ENCODE assay signal across 12 mouse cellular contexts in the genomic region with DNA sequence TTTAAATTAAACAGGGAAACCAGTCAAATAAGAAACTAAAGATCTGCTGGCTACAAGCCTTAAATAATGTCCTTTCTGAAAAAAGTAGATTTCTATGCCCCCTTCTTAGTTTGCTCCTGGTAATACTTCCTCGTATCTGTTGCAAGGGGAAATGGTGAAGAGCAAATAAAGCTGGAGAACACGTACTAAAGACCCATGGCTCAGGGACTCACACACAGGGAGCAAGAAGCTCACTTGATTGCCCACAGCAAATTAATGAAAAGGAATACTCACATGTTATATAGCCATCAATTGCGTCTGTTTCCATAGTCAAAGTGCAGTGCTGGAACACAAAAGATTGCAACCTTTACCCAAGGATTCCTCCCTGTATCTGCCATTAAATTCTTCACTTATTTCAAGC. TPM values are rescaled to one million over a fixed set of nuclear protein-coding genes. Genes with fewer than 3 reads are reported as not detected.
A peak's percentile ranks its signal among the peaks of the same experiment; 100 is the strongest.
DNase-seq lines count a peak whose midpoint lies in the region; ATAC-seq and TF ChIP-seq lines count a peak whose summit lies in the region.
"Had no signal": no experiment of that assay in that cellular context is flagged by ENCODE, and none has a peak within 500 bp of the region (broad histone marks: within the 10 kb centered on the region; RNA-seq: fewer than 3 reads in every experiment).

No protein-coding gene starts in this region.

- no peaks in the 10 kb centered on the region for H3K9me3 ChIP-seq in kidney, embryonic 15.5 days (replicated peaks)
- H3K9me3 ChIP-seq in MEL (replicated peaks; ENCODE audit: insufficient read depth, low read length) = no peaks in the 10 kb centered on the region
- no peaks in the 10 kb centered on the region for H3K9me3 ChIP-seq in embryonic facial prominence, embryonic 14.5 days (ENCODE audit: control insufficient read depth, low read length)
- no peaks in the 10 kb centered on the region for H3K9me3 ChIP-seq in liver, embryonic 14.5 days (ENCODE audit: control insufficient read depth, low read length)

- no peaks in the 10 kb centered on the region for H3K27me3 ChIP-seq in kidney, embryonic 15.5 days
- no peaks in the 10 kb centered on the region for H3K27me3 ChIP-seq in MEL (ENCODE audit: control insufficient read depth in 1 of 2, insufficient read depth in 2 of 2, low read length in 2 of 2)
- no peaks in the 10 kb centered on the region for H3K27me3 ChIP-seq in embryonic facial prominence, embryonic 14.5 days (replicated peaks; ENCODE audit: control insufficient read depth, insufficient read depth, low read length)
- peaks cover 3% of the 10 kb centered on the region for H3K27me3 ChIP-seq in liver, embryonic 14.5 days (ENCODE audit: control insufficient read depth, insufficient read depth, low read length)

- H3K4me1 ChIP-seq in kidney, embryonic 15.5 days = peaks cover 6% of the 10 kb centered on the region
- H3K4me1 ChIP-seq in MEL (ENCODE audit: control insufficient read depth in 1 of 2, insufficient read depth in 2 of 2, low read length in 2 of 2) = no peaks in the 10 kb centered on the region; a peak in 2 of 4 replicates
- H3K4me1 ChIP-seq in embryonic facial prominence, embryonic 14.5 days (ENCODE audit: control insufficient read depth, insufficient read depth, low read length) = peaks cover 6% of the 10 kb centered on the region; the same call in 1 of the 2 replicates
- H3K4me1 ChIP-seq in liver, embryonic 14.5 days (replicated peaks; ENCODE audit: control insufficient read depth in 2 of 2, insufficient read depth in 2 of 2, low read length in 1 of 2) = peaks cover 2 to 14% of the 10 kb centered on the region in 2 experiments; a peak in 3 of 4 replicates

- WGBS in kidney, embryonic 15.5 days = 58% methylated on average over 3 of the region's 3 CpGs
- WGBS in embryonic facial prominence, embryonic 14.5 days = 66% methylated on average over 3 of the region's 3 CpGs
- 15% methylated on average over 3 of the region's 3 CpGs for WGBS in liver, embryonic 14.5 days (ENCODE audit: insufficient replicate concordance)

- no peaks in the 10 kb centered on the region for H3K36me3 ChIP-seq in kidney, embryonic 15.5 days
- H3K36me3 ChIP-seq in MEL (ENCODE audit: control insufficient read depth in 1 of 2, insufficient read depth in 2 of 2, low read length in 2 of 2) = peaks cover 0 to 10% of the 10 kb centered on the region in 2 experiments; a peak in 2 of 4 replicates
- H3K36me3 ChIP-seq in embryonic facial prominence, embryonic 14.5 days (ENCODE audit: control insufficient read depth, insufficient read depth, low read length) = no peaks in the 10 kb centered on the region
- no peaks in the 10 kb centered on the region for H3K36me3 ChIP-seq in liver, embryonic 14.5 days (replicated peaks; ENCODE audit: control insufficient read depth, insufficient read depth, low read depth)

- H3K27ac ChIP-seq in kidney, embryonic 15.5 days = no peak overlapping the region
- peak overlapping the region; percentile 52 for H3K27ac ChIP-seq in MEL (ENCODE audit: control insufficient read depth, low read depth, low read length)
- no peak overlapping the region for H3K27ac ChIP-seq in embryonic facial prominence, embryonic 14.5 days (replicated peaks; ENCODE audit: low read depth, low read length)
- no peak overlapping the region for H3K27ac ChIP-seq in liver, embryonic 14.5 days
- H3K27ac ChIP-seq: macrophage had no signal

- H3K4me3 ChIP-seq in kidney, embryonic 15.5 days (replicated peaks) = peak overlapping the region; percentile 84; the same call in 1 of the 2 replicates
- peak overlapping the region; percentile 68 to 87 for H3K4me3 ChIP-seq in MEL (ENCODE audit: control insufficient read depth in 1 of 2, insufficient read depth in 1 of 2, low read depth in 2 of 2, low read length in 2 of 2)
- peak overlapping the region; percentile 77 for H3K4me3 ChIP-seq in embryonic facial prominence, embryonic 14.5 days (ENCODE audit: low read depth, low read length)
- no peak overlapping the region for H3K4me3 ChIP-seq in liver, embryonic 14.5 days (ENCODE audit: insufficient read depth in 1 of 2, low read depth in 2 of 2, low read length in 2 of 2)

- no peak overlapping the region for H3K9ac ChIP-seq in kidney, embryonic 15.5 days
- peak overlapping the region; percentile 78 for H3K9ac ChIP-seq in MEL (ENCODE audit: control insufficient read depth, low read depth, low read length, poor library complexity, severe bottlenecking)
- H3K9ac ChIP-seq in embryonic facial prominence, embryonic 14.5 days (ENCODE audit: low read depth, low read length) = peak overlapping the region; percentile 66; the same call in 1 of the 2 replicates
- H3K9ac ChIP-seq in liver, embryonic 14.5 days (replicated peaks) = no peak overlapping the region

- H3K79me2 ChIP-seq in MEL (ENCODE audit: control insufficient read depth, insufficient read depth, low read length, poor library complexity) = peaks cover 7% of the 10 kb centered on the region; the same call in 1 of the 2 replicates

- TF ChIP-seq EP300 in MEL (IDR thresholded peaks at IDR 0.05; ENCODE audit: low read depth in 1 of 2, low read length in 2 of 2) = no peak
- TF ChIP-seq EP300 in liver, embryonic 14.5 days (IDR thresholded peaks at IDR 0.05; ENCODE audit: low read depth) = no peak

- no peak for TF ChIP-seq RAD21 in MEL (IDR thresholded peaks at IDR 0.05; ENCODE audit: low read depth, low read length)

- peak overlapping the region; percentile 75 for H3K4me2 ChIP-seq in kidney, embryonic 15.5 days
- peak overlapping the region; percentile 88 for H3K4me2 ChIP-seq in embryonic facial prominence, embryonic 14.5 days (ENCODE audit: low read depth, low read length)
- H3K4me2 ChIP-seq in liver, embryonic 14.5 days (ENCODE audit: low read depth) = peak overlapping the region; percentile 91

- TF ChIP-seq POLR2A in MEL (IDR thresholded peaks at IDR 0.05; ENCODE audit: control insufficient read depth in 1 of 2, insufficient read depth in 1 of 2, low read depth in 1 of 2, low read length in 2 of 2, poor library complexity in 1 of 2) = no peak

- no peak for DNase-seq in kidney, adult 11 months
- no peak for DNase-seq in MEL (ENCODE audit: low read depth, low spot score)
- no peak for DNase-seq in embryonic facial prominence, embryonic 14.5 days (ENCODE audit: low spot score)
- DNase-seq in liver, embryonic 14.5 days (ENCODE audit: low read depth in 3 of 3, low spot score in 3 of 3) = no peak
- DNase-seq in embryo, embryonic 9.5 days (ENCODE audit: extremely low spot score) = no peak
- DNase-seq in right cerebral cortex, postnatal 25 days = no peak
- no peak for DNase-seq in cerebellum, adult 9-10 months
- DNase-seq: adrenal gland, postnatal 25 days; cerebellum, adult 9-11 months; heart, postnatal 36 days had no signal

- ATAC-seq in kidney, embryonic 15.5 days (replicated peaks; ENCODE audit: low FRiP score) = no peak
- no peak for ATAC-seq in embryonic facial prominence, embryonic 14.5 days (ENCODE audit: low read depth)
- no peak for ATAC-seq in liver, embryonic 14.5 days (ENCODE audit: insufficient read depth)

- TF ChIP-seq CTCF in MEL (IDR thresholded peaks at IDR 0.05 in 2 of 3, conservative IDR thresholded peaks at IDR 0.05 in 1 of 3; ENCODE audit: control insufficient read depth in 1 of 3, insufficient read depth in 1 of 3, low read depth in 2 of 3, low read length in 3 of 3, poor library complexity in 1 of 3, severe bottlenecking in 1 of 3) = no peak
- TF ChIP-seq CTCF in liver, embryonic 14.5 days (IDR thresholded peaks at IDR 0.05; ENCODE audit: low read depth) = no peak

TF ChIP-seq in MEL, 35 proteins besides CTCF, POLR2A, EP300 and RAD21:
- no peak for TF ChIP-seq ZC3H11A (IDR thresholded peaks at IDR 0.05; ENCODE audit: low read depth, low read length)
- no peak for TF ChIP-seq MAX (IDR thresholded peaks at IDR 0.05; ENCODE audit: low read length)
- TF ChIP-seq CHD1 (IDR thresholded peaks at IDR 0.05; ENCODE audit: low read depth, low read length) = 0 out of 2 replicates have a peak, but pooled peaks have one; percentile 22

RNA-seq across cellular contexts. Expression of a gene that starts 3.2 kb away (rescaled TPM):
- 3.7 and 4.1 TPM in 2 replicates for polyA plus RNA-seq in kidney, embryonic 15.5 days (2015; fragmentation: Nextera tagmentation; extraction: Ambion mirVana)
- total RNA-seq in MEL (2012; rRNA removed) = 5.6 and 6.4 TPM in 2 replicates
- polyA plus RNA-seq in MEL (2012; ENCODE audit: insufficient read depth in 1 of 2, insufficient read length in 2 of 2, low read depth in 1 of 2, low replicate concordance in 2 of 2, missing spikeins in 1 of 2) = 1 to 10 TPM in 1 of 2 experiments, not detected in 1; 2.9 TPM
- 4.2 and 5.6 TPM in 2 replicates for polyA plus RNA-seq in embryonic facial prominence, embryonic 14.5 days (2014; fragmentation: Nextera tagmentation; extraction: Ambion mirVana)
- polyA plus RNA-seq in liver, embryonic 14.5 days (2012; rRNA removed) = 0.18 and 0.30 TPM in 2 replicates
- polyA plus RNA-seq in liver, embryonic 14.5 days (2014; fragmentation: Nextera tagmentation; extraction: Ambion mirVana) = 0.19 and 0.24 TPM in 2 replicates

Comparison
In these comparisons a context has a peak if more than half of its experiments do, and no peak if none do; other contexts are left out.
1. H3K4me3 ChIP-seq: peak in kidney, embryonic 15.5 days (single experiment), MEL (2 of 2) and embryonic facial prominence, embryonic 14.5 days (single experiment); none in liver, embryonic 14.5 days (0 of 2).
2. H3K9ac ChIP-seq: peak in MEL (single experiment) and embryonic facial prominence, embryonic 14.5 days (single experiment); none in kidney, embryonic 15.5 days (single experiment) and liver, embryonic 14.5 days (single experiment).
3. Peak in every context shown above with its lines, with median percentiles within 50 percentile points of each other: H3K4me2 ChIP-seq.